Mouse (Mus musculus) granulocyte monocyte progenitor cell, adult 5-6 weeks (primary cell): Measurements from ENCODE around the gene Casp7. TPM values are rescaled to one million over a fixed set of nuclear protein-coding genes. Genes with fewer than 3 reads are reported as not detected.
A peak's percentile ranks its signal among the peaks of the same experiment; 100 is the strongest.

Experiments used
- ATAC-seq: replicated peaks from 2 replicates; pipeline ENCODE4 v1.8.0; 2016; ENCODE audit warnings: mild to moderate bottlenecking, moderate TSS enrichment, inconsistent platforms; ENCODE audit not compliant: poor library complexity, severe bottlenecking
- total RNA-seq, 2 experiments: library from RNA; stranded (forward) in 1 of 2; stranded (reverse) in 1 of 2; fragments of 200-712, 200-1000 nt in 1 of 2; fragments of >200 nt in 1 of 2; fragmentation: Nextera tagmentation in 1 of 2; gene quantifications; 2 replicates each; pipeline ENCODE4 v1.2.3; 2014 to 2017

Gene Casp7
- total RNA-seq, 2 experiments from 2014 or later: 43.4 to 72.3 TPM

- no peak for ATAC-seq
These were observed 63.3 kb downstream of the Casp7 start for GRCm38 (mm10) chr19:56460241-56460640.

- ATAC-seq: no peak
These were observed 64.7 kb downstream of the Casp7 start, which contains the start of gene Plekhs1 for GRCm38 (mm10) chr19:56461522-56462101. TSS of gene Plekhs1 (plus strand) at chr19:56461640.

- ATAC-seq: no peak
These were observed 65.9 kb downstream of the Casp7 start for GRCm38 (mm10) chr19:56462786-56463185.

- ATAC-seq: no peak
These were observed 69.6 kb downstream of the Casp7 start for GRCm38 (mm10) chr19:56466486-56466885.

- no peak for ATAC-seq
These were observed 73.5 kb downstream of the Casp7 start for GRCm38 (mm10) chr19:56470286-56471020.

- no peak for ATAC-seq
These were observed 75.0 kb downstream of the Casp7 start for GRCm38 (mm10) chr19:56471934-56472333.

GRCm38 (mm10) chr19:56474869-56475550 is 78.1 kb downstream of the Casp7 start:
- ATAC-seq: peak; percentile 94

- no peak for ATAC-seq
These were observed 79.6 kb downstream of the Casp7 start for GRCm38 (mm10) chr19:56476546-56476945.

GRCm38 (mm10) chr19:56477253-56477652 is 80.3 kb downstream of the Casp7 start:
- no peak for ATAC-seq

GRCm38 (mm10) chr19:56477832-56478231 is 80.9 kb downstream of the Casp7 start:
- no peak for ATAC-seq

GRCm38 (mm10) chr19:56484630-56485375 is 87.9 kb downstream of the Casp7 start:
- ATAC-seq: no peak

- ATAC-seq: peak; percentile 83
These were observed 88.7 kb downstream of the Casp7 start for GRCm38 (mm10) chr19:56485376-56486271.

- no peak for ATAC-seq
These were observed 90.0 kb downstream of the Casp7 start for GRCm38 (mm10) chr19:56486926-56487325.

GRCm38 (mm10) chr19:56487339-56487738 is 90.4 kb downstream of the Casp7 start:
- ATAC-seq: peak; percentile 69

- no peak for ATAC-seq
These were observed 92.7 kb downstream of the Casp7 start for GRCm38 (mm10) chr19:56489601-56490000.

Other genes starting within 250 kb of the Casp7 start
- gene Habp2, start 110.0 kb upstream of the Casp7 start, total RNA-seq (2014; fragmentation: Nextera tagmentation): not detected in 2 replicates
- gene Habp2, start 110.0 kb upstream of the Casp7 start, total RNA-seq (2017): not detected in 2 replicates
- 1.1 TPM in 1 of 2 replicates, not detected in the other for gene Nrap, start 7.1 kb upstream of the Casp7 start, total RNA-seq (2014; fragmentation: Nextera tagmentation)
- gene Nrap, start 7.1 kb upstream of the Casp7 start, total RNA-seq (2017): 0.78 and 0.98 TPM in 2 replicates
- gene Plekhs1, start 64.5 kb downstream of the Casp7 start, total RNA-seq (2014; fragmentation: Nextera tagmentation): not detected in 2 replicates
- not detected in 2 replicates for gene Plekhs1, start 64.5 kb downstream of the Casp7 start, total RNA-seq (2017)
- 22.2 and 36.1 TPM in 2 replicates for gene Dclre1a, start 151.1 kb downstream of the Casp7 start, total RNA-seq (2014; fragmentation: Nextera tagmentation)
- 17.5 and 21.4 TPM in 2 replicates for gene Dclre1a, start 151.1 kb downstream of the Casp7 start, total RNA-seq (2017)
- 10.3 and 11.9 TPM in 2 replicates for gene Nhlrc2, start 151.1 kb downstream of the Casp7 start, total RNA-seq (2014; fragmentation: Nextera tagmentation)
- 13.2 and 15.3 TPM in 2 replicates for gene Nhlrc2, start 151.1 kb downstream of the Casp7 start, total RNA-seq (2017)